Mouse (Mus musculus) thymus, postnatal 36 days (tissue): ENCODE data around the gene Akr1cl.

Experiments used
- DNase-seq, 2 experiments: peaks; one replicate each; pipeline ENCODE4 v3.0.0; 2022; ENCODE audit warnings: mixed read lengths in 2 of 2

Akr1cl gene

GRCm38 (mm10) chr1:64986120-64986519, 46.4 kb downstream of the Akr1cl start:
- DNase-seq = peak; percentile 51 to 57

GRCm38 (mm10) chr1:64983247-64983646, 49.3 kb downstream of the Akr1cl start:
- DNase-seq = no peak

GRCm38 (mm10) chr1:64978321-64978799, 54.2 kb downstream of the Akr1cl start:
- DNase-seq = no peak

- DNase-seq = no peak
Measured at GRCm38 (mm10) chr1:64975346-64975745, 57.2 kb downstream of the Akr1cl start.

GRCm38 (mm10) chr1:64970685-64971084, 61.9 kb downstream of the Akr1cl start:
- peak in 1 of 2 experiments; percentile 10 for DNase-seq
